Mouse (Mus musculus) small intestine, adult 2 months (tissue): ENCODE data around the gene Gm7233. TPM values are rescaled to one million over a fixed set of nuclear protein-coding genes. Genes with fewer than 3 reads are reported as not detected.
"Not testable (repeated sequence)": the region's sequence is repeated elsewhere in the genome, so short reads cannot be mapped to it uniquely, and the experiment has no call there.

Experiments
- H3K27ac ChIP-seq: fragments of 200-500 bp; 2 replicates; pipeline ENCODE4 v1.5.1; 2012; ENCODE audit warnings: low read depth, low read length, control low read depth, inconsistent platforms; ENCODE audit not compliant: insufficient read depth
- H3K27me3 ChIP-seq: fragments of 200-500 bp; 2 replicates; pipeline ENCODE4 v1.6.1; 2012; ENCODE audit warnings: mild to moderate bottlenecking, moderate library complexity, low read length, inconsistent platforms; ENCODE audit not compliant: control insufficient read depth, insufficient read depth
- H3K36me3 ChIP-seq: fragments of 200-500 bp; 2 replicates; pipeline ENCODE4 v1.6.1; 2012; ENCODE audit warnings: mild to moderate bottlenecking, low read length, control low read depth, inconsistent platforms; ENCODE audit not compliant: control insufficient read depth, insufficient read depth
- H3K4me1 ChIP-seq: fragments of 200-500 bp; 2 replicates; pipeline ENCODE4 v1.6.1; 2012; ENCODE audit warnings: low read length, inconsistent platforms, mixed read lengths; ENCODE audit not compliant: control insufficient read depth, insufficient read depth, insufficient read length
- H3K4me3 ChIP-seq: fragments of 200-500 bp; 2 replicates; pipeline ENCODE4 v1.5.1; 2012; ENCODE audit warnings: low read depth, mild to moderate bottlenecking, control low read depth, inconsistent platforms, low read length, moderate library complexity
- WGBS: fragments of 180-500 bp; shearing (Covaris S2); methylation state at CpG from one replicate; pipeline ENCODE4 v1.1.7; 2018; 5-methylcytosine and 5-hydroxymethylcytosine counted together
- polyA plus RNA-seq: library from polyadenylated mRNA; depleted of rRNA; stranded (reverse); fragments of >200 nt; gene quantifications from 2 replicates; pipeline ENCODE4 v1.2.3, GENCODE M21; 2012; rRNA removed

Gene Gm7233
- not detected in 2 replicates for polyA plus RNA-seq

- not testable (repeated sequence) for H3K4me3 ChIP-seq, H3K27ac ChIP-seq, H3K4me1 ChIP-seq, H3K36me3 ChIP-seq, H3K27me3 ChIP-seq
- WGBS = 71% methylated on average over 5 of the region's 5 CpGs
Observed at GRCm38 (mm10) chr14:43179567-43179966, at the start of gene Gm7233. Gene Gm7233 (plus strand): TSS chr14:43179867.

- H3K27ac ChIP-seq, H3K4me1 ChIP-seq, H3K4me3 ChIP-seq, H3K27me3 ChIP-seq, H3K36me3 ChIP-seq: not testable (repeated sequence)
- WGBS = 76% methylated on average over 4 of the region's 4 CpGs
Observed at GRCm38 (mm10) chr14:43167189-43167588, 12.5 kb upstream of the Gm7233 start.

GRCm38 (mm10) chr14:43167942-43168341, 11.7 kb upstream of the Gm7233 start:
- H3K4me1 ChIP-seq, H3K36me3 ChIP-seq, H3K27me3 ChIP-seq, H3K27ac ChIP-seq, H3K4me3 ChIP-seq: not testable (repeated sequence)
- no CpG with 5 or more reads among the region's 10 CpGs for WGBS

- not testable (repeated sequence) for H3K36me3 ChIP-seq, H3K27ac ChIP-seq, H3K27me3 ChIP-seq, H3K4me3 ChIP-seq, H3K4me1 ChIP-seq
- 28% methylated on average over 1 of the region's 10 CpGs for WGBS
Observed at GRCm38 (mm10) chr14:43168573-43169170, 11.0 kb upstream of the Gm7233 start.

GRCm38 (mm10) chr14:43235204-43235603, 55.5 kb downstream of the Gm7233 start, which contains the start of gene Gm8122:
Gene Gm8122 (minus strand): TSS chr14:43235304.
- H3K27ac ChIP-seq, H3K36me3 ChIP-seq, H3K4me1 ChIP-seq, H3K27me3 ChIP-seq, H3K4me3 ChIP-seq: not testable (repeated sequence)
- WGBS = 89% methylated on average over 4 of the region's 4 CpGs

Other genes starting within 250 kb of the Gm7233 start
- not detected in 2 replicates for gene Gm8082, start 186.2 kb upstream of the Gm7233 start, polyA plus RNA-seq
- gene Gm10376, start 164.2 kb upstream of the Gm7233 start, polyA plus RNA-seq = not detected in 2 replicates
- gene Gm8094, start 103.2 kb upstream of the Gm7233 start, polyA plus RNA-seq = not detected in 2 replicates
- gene Gm8104, start 79.3 kb upstream of the Gm7233 start, polyA plus RNA-seq = not detected in 2 replicates
- gene Gm8122, start 55.4 kb downstream of the Gm7233 start, polyA plus RNA-seq = not detected in 2 replicates
- gene Gm8126, start 78.8 kb downstream of the Gm7233 start, polyA plus RNA-seq = not detected in 2 replicates
- gene Gm9732, start 95.2 kb downstream of the Gm7233 start, polyA plus RNA-seq = not detected in 2 replicates
- gene Gm8127, start 114.0 kb downstream of the Gm7233 start, polyA plus RNA-seq = not detected in 2 replicates
- not detected in 2 replicates for gene 1700001F09Rik, start 167.9 kb downstream of the Gm7233 start, polyA plus RNA-seq
- not detected in 2 replicates for gene Gm8138, start 236.5 kb downstream of the Gm7233 start, polyA plus RNA-seq